19 mouse cellular contexts compared by ENCODE assay signal in the genomic region with DNA sequence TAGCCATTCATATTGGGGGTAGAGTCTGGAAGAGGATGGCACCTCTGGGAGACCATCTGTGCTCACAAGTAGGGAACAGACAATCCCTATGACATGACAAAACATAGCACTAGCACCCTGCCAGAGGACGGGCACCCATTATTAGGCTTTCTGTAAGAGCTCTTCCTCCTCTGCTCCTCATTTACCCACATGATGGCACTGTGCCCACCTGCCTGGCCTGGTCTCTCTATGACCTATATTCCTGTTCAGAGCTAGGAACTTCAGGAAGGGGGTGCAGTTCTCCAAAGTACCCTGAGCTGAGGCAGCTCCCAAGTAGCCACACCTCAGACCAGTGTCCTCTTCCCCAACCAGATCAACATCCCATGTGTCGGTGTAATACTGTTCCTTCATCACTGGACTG.
DNase-seq lines count a peak whose midpoint lies in the region; ATAC-seq and TF ChIP-seq lines count a peak whose summit lies in the region.
"Had no signal": no experiment of that assay in that cellular context is flagged by ENCODE, and none has a peak within 500 bp of the region (broad histone marks: within the 10 kb centered on the region; RNA-seq: fewer than 3 reads in every experiment).

No protein-coding gene starts in this region.

- peaks cover 69% of the 10 kb centered on the region for H3K36me3 ChIP-seq in forebrain, embryonic 10.5 days (replicated peaks)
- peaks cover 2% of the 10 kb centered on the region; the same call in 1 of the 2 replicates for H3K36me3 ChIP-seq in forebrain, postnatal 0 days (ENCODE audit: insufficient read depth)
- H3K36me3 ChIP-seq in midbrain, embryonic 11.5 days (ENCODE audit: control insufficient read depth, insufficient read depth, low read length) = peaks cover 11% of the 10 kb centered on the region; the same call in 1 of the 2 replicates
- H3K36me3 ChIP-seq: embryonic facial prominence, embryonic 15.5 days; heart, embryonic 15.5 days; limb, embryonic 15.5 days; neural tube, embryonic 12.5 days had no signal

- H3K9me3 ChIP-seq in forebrain, embryonic 10.5 days = no peaks in the 10 kb centered on the region
- H3K9me3 ChIP-seq in forebrain, postnatal 0 days (ENCODE audit: low read length) = no peaks in the 10 kb centered on the region
- H3K9me3 ChIP-seq in midbrain, embryonic 11.5 days (ENCODE audit: control insufficient read depth, low read length) = no peaks in the 10 kb centered on the region
- H3K9me3 ChIP-seq: embryonic facial prominence, embryonic 15.5 days; heart, embryonic 15.5 days; hindbrain, embryonic 13.5 days; limb, embryonic 15.5 days; neural tube, embryonic 12.5 days had no signal

- TF ChIP-seq CTCF in forebrain, postnatal 0 days (IDR thresholded peaks at IDR 0.05; ENCODE audit: low read depth) = no peak

- H3K4me3 ChIP-seq in forebrain, embryonic 10.5 days = no peak overlapping the region
- H3K4me3 ChIP-seq in forebrain, postnatal 0 days (ENCODE audit: low read depth, low read length) = no peak overlapping the region
- H3K4me3 ChIP-seq in midbrain, embryonic 11.5 days (ENCODE audit: low read depth, low read length) = no peak overlapping the region
- H3K4me3 ChIP-seq: embryonic facial prominence, embryonic 15.5 days; heart, embryonic 15.5 days; hindbrain, embryonic 13.5 days; limb, embryonic 15.5 days; neural tube, embryonic 12.5 days had no signal

- peak overlapping the region; percentile 62; the same call in 1 of the 2 replicates for H3K27ac ChIP-seq in forebrain, embryonic 10.5 days
- H3K27ac ChIP-seq in forebrain, postnatal 0 days (ENCODE audit: low read depth, low read length) = no peak overlapping the region
- H3K27ac ChIP-seq in midbrain, embryonic 11.5 days (ENCODE audit: low read depth, low read length) = peak overlapping the region; percentile 4
- H3K27ac ChIP-seq: embryonic facial prominence, embryonic 15.5 days; heart, embryonic 15.5 days; limb, embryonic 15.5 days; neural tube, embryonic 12.5 days had no signal

- WGBS in forebrain, embryonic 10.5 days = 92% methylated on average over 2 of the region's 2 CpGs
- 63% methylated on average over 2 of the region's 2 CpGs for WGBS in forebrain, postnatal 0 days
- 85% methylated on average over 2 of the region's 2 CpGs for WGBS in midbrain, embryonic 11.5 days

- ATAC-seq in forebrain, postnatal 0 days = no peak
- no peak for ATAC-seq in midbrain, embryonic 11.5 days (ENCODE audit: low FRiP score)
- ATAC-seq in monocyte, adult 5-6 weeks (replicated peaks; ENCODE audit: insufficient number of reproducible peaks, low FRiP score, low TSS enrichment, poor library complexity, severe bottlenecking) = no peak
- ATAC-seq: intestine, postnatal 0 days; liver, postnatal 0 days had no signal

- peaks cover 50% of the 10 kb centered on the region for H3K4me1 ChIP-seq in forebrain, embryonic 10.5 days
- H3K4me1 ChIP-seq in forebrain, postnatal 0 days (ENCODE audit: insufficient read depth) = peaks cover 3% of the 10 kb centered on the region; the same call in 1 of the 2 replicates
- peaks cover 52% of the 10 kb centered on the region for H3K4me1 ChIP-seq in midbrain, embryonic 11.5 days (ENCODE audit: control insufficient read depth, insufficient read depth, low read length)
- H3K4me1 ChIP-seq: embryonic facial prominence, embryonic 15.5 days; heart, embryonic 15.5 days had no signal

- intact Hi-C loops in heart, postnatal 36 days (cut with DNase I) = no loop called here

- no peak overlapping the region for H3K9ac ChIP-seq in forebrain, postnatal 0 days
- no peak overlapping the region for H3K9ac ChIP-seq in midbrain, embryonic 11.5 days (ENCODE audit: low read length)
- H3K9ac ChIP-seq: embryonic facial prominence, embryonic 15.5 days; heart, embryonic 15.5 days; hindbrain, embryonic 13.5 days; limb, embryonic 15.5 days; liver, postnatal 0 days; neural tube, embryonic 12.5 days had no signal

- no peak overlapping the region for H3K4me2 ChIP-seq in forebrain, postnatal 0 days (ENCODE audit: low read depth)
- no peak overlapping the region for H3K4me2 ChIP-seq in midbrain, embryonic 11.5 days
- H3K4me2 ChIP-seq: embryonic facial prominence, embryonic 15.5 days; heart, embryonic 15.5 days; hindbrain, embryonic 13.5 days; limb, embryonic 15.5 days; neural tube, embryonic 12.5 days had no signal

- DNase-seq in forebrain, embryonic 10.5 days (ENCODE audit: extremely low spot score, low spot score) = no peak
- no peak for DNase-seq in forebrain, postnatal 0 days
- DNase-seq in MN1 (ENCODE audit: low spot score) = peak; percentile 9
- DNase-seq in cerebellum, adult 8-10 months = peak; percentile 23
- DNase-seq in midbrain, embryonic 11.5 days (ENCODE audit: low spot score, missing footprints) = no peak
- no peak for DNase-seq in heart, postnatal 36 days
- no peak for DNase-seq in adrenal gland, adult 2 months
- DNase-seq: adrenal gland, postnatal 25 days; embryo, embryonic 11 days; heart, adult 18-20 months; liver, postnatal 0 days; thymus, adult 2 months had no signal

- H3K27me3 ChIP-seq in forebrain, embryonic 10.5 days (ENCODE audit: poor library complexity, severe bottlenecking) = peaks cover 5% of the 10 kb centered on the region
- H3K27me3 ChIP-seq in forebrain, postnatal 0 days (ENCODE audit: insufficient read depth, low read length) = no peaks in the 10 kb centered on the region
- H3K27me3 ChIP-seq in midbrain, embryonic 11.5 days (ENCODE audit: control insufficient read depth, insufficient read depth, low read length) = no peaks in the 10 kb centered on the region
- H3K27me3 ChIP-seq: embryonic facial prominence, embryonic 15.5 days; hindbrain, embryonic 13.5 days; limb, embryonic 15.5 days; neural tube, embryonic 12.5 days had no signal

Comparison
In these comparisons a context has a peak if more than half of its experiments do, and no peak if none do; other contexts are left out.
1. DNase-seq: peak in MN1 (single experiment) and cerebellum, adult 8-10 months (single experiment); none in forebrain, embryonic 10.5 days (single experiment), forebrain, postnatal 0 days (single experiment), midbrain, embryonic 11.5 days (single experiment), heart, postnatal 36 days (0 of 2) and adrenal gland, adult 2 months (single experiment).